Mouse (Mus musculus): ENCODE data around the gene Zfp52. TPM values are rescaled to one million over a fixed set of nuclear protein-coding genes. Genes with fewer than 3 reads are reported as not detected.
A peak's percentile ranks its signal among the peaks of the same experiment; 100 is the strongest.

Zfp52 gene
- polyA plus RNA-seq, 1 experiment from 2014 or later, result 1.9 TPM

DNA sequence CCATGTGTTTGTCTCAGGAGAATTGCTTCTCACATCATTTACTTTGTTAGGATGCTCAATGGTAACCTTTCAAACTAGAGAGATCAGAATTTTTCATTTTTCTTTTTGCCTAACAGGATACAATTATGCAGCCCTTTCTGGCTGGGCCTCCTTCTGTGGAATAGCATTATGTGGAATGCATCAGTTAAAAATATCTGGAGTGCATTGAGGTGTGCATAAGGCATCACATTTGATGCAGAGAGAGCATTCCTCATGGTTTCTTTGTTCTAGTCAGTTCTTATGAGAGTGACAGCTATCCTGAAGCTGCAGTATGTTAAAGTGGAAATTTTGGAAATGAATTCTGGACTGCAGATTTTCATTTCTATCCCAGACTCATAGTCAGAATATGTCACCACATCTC is 9.1 kb upstream of the Zfp52 start:
- no peaks in the 10 kb centered on the region for H3K36me3 ChIP-seq (replicated peaks)
- H3K27me3 ChIP-seq, result no peaks in the 10 kb centered on the region
- no peak for ATAC-seq (ENCODE audit: low FRiP score)
- H3K9ac ChIP-seq, result no peak overlapping the region
- H3K4me3 ChIP-seq (replicated peaks), result no peak overlapping the region
- H3K4me2 ChIP-seq, result no peak overlapping the region
- H3K27ac ChIP-seq, result no peak overlapping the region
- H3K4me1 ChIP-seq, result no peaks in the 10 kb centered on the region
- H3K9me3 ChIP-seq, result no peaks in the 10 kb centered on the region

DNA sequence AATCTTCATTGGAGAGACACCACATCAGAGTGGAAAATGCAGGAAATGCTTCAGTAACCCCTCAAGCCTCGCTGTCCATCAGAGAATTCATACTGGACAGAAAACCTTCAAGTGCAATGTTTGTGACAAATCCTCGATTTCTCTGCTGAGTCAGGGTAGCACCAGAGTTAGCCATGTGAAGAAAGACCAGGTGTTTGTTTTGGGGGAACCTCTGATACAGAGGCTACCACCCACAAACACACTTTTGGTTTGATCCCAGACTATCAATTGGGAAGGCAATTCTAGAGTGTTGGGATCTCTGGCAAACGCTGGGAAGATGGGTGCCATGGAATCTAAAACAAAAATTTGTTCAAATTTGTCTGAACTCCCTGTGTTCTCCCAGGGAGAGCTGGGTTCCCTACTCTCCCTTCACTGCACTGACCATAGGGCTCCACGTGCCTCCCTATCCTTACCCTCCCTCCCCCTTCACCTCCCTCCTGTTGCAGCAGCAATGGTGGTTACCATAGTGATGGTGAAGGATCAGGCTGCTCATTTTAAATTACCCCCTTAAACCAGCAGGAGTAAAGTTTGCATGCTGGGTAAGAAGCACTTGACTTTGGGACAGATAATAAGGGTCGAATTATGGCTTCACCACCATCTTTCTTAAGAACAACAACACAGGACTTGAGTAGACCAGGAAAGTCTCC is 4.6 kb upstream of the Zfp52 start:
- ATAC-seq (ENCODE audit: low FRiP score), result no peak
- peaks cover 16% of the 10 kb centered on the region for H3K4me1 ChIP-seq
- no peaks in the 10 kb centered on the region for H3K9me3 ChIP-seq
- H3K9ac ChIP-seq, result no peak overlapping the region
- WGBS, result 66% methylated on average over 5 of the region's 5 CpGs
- no peak overlapping the region for H3K4me3 ChIP-seq (replicated peaks)
- H3K27me3 ChIP-seq, result no peaks in the 10 kb centered on the region
- H3K4me2 ChIP-seq, result no peak overlapping the region
- H3K27ac ChIP-seq, result no peak overlapping the region
- no peaks in the 10 kb centered on the region for H3K36me3 ChIP-seq (replicated peaks)

DNA sequence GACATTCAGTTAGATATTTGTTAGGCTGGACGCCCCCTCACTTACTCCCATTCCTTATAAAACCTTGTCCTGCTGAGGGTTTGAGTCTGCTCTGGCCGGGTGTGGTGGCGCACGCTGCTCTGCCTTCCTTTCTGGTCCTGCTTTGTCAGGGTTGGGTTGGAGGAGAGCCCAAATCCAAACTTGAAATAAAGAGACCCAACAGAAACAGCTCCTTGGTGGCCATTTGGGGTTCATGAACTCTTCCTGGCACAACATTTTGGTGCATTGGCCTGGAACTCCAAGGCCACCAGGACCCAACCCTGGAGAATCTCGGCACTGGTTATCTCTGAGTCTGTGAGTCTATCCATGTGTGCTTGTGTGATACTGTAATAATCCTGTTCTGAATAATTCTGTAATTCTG is 3.7 kb upstream of the Zfp52 start:
- WGBS, result 84% methylated on average over 5 of the region's 5 CpGs
- peak; percentile 5; the same call in 1 of the 2 replicates for ATAC-seq (ENCODE audit: low FRiP score)
- Histone ChIP-seq H3K9ac (peak overlapping the region; percentile 79), H3K4me2 (peak overlapping the region; percentile 58), H3K27ac (peak overlapping the region; percentile 87; the same call in 1 of the 2 replicates), H3K36me3 (replicated peaks) (no peaks in the 10 kb centered on the region), H3K27me3 (no peaks in the 10 kb centered on the region), H3K9me3 (no peaks in the 10 kb centered on the region), H3K4me1 (peaks cover 16% of the 10 kb centered on the region), H3K4me3 (replicated peaks) (peak overlapping the region; percentile 60)

DNA sequence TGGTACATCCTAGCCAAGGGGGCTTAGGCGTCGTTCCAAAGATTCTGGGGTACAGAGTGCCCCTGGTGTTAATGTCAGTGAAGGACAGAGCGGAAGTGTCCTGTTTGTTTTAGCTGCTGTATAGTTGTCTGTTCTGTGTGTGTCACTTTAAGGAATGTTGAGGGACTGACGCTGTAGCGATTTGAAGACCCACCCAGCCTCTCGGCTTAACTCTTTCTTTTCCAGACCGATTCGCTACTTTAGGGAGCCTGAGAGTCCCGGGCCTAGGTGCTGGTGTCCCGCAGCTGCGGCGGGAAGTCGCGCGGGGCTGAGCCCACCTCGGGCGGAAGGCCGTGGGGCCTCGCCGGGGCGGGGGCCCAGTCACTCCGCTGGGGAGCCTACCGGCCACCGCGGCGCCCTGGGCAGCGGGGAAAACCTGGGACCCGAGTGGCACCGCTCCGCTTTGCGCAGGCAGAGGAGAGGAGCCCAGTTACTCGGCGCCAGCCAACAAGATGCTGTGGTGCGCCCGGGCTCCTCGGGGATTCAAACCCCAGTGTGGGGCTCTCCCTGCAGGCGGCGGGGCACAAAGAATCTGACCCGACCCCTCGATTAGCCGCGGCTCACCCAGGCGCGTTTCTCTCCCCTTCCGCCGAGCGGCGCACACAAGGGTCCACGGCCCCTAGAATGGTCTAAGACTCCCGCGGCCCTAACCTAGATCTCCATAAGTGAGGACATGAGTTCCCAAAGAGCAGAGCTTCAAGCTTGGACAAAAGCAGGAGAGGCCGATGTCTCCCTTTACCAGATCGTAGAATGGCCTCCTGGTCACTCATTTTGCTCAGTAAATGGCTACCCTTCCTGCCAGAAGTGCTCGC is 3.0 kb upstream of the Zfp52 start:
- H3K4me3 ChIP-seq (replicated peaks), result peak overlapping the region; percentile 60
- WGBS, result under 1% methylated on average over 46 of the region's 54 CpGs
- peak; percentile 79 for ATAC-seq (ENCODE audit: low FRiP score)
- H3K9me3 ChIP-seq, result no peaks in the 10 kb centered on the region
- H3K4me2 ChIP-seq, result peak overlapping the region; percentile 58
- H3K9ac ChIP-seq, result peak overlapping the region; percentile 79
- no peaks in the 10 kb centered on the region for H3K36me3 ChIP-seq (replicated peaks)
- no peaks in the 10 kb centered on the region for H3K27me3 ChIP-seq
- H3K27ac ChIP-seq, result peak overlapping the region; percentile 87
- H3K4me1 ChIP-seq, result peaks cover 16% of the 10 kb centered on the region

DNA sequence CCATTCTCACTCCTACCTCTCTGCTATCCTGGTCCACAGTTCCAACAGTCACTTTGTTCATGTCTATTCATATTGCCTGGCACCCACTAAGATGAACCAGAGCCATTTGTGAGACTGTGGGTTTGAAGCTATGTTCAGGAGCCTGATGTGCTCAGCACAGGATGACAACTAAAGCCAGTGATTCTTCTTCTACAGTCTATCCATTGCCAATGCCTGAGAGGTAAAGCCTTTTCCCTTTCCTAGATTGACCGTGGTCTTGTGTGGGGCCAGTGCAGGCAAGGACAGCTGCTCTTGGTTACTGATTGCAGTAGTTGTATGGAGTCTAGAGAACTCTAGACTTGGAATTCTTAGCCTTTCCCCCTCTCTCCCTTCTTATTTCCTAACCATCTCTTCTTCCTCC is 1.4 kb upstream of the Zfp52 start:
- ATAC-seq (ENCODE audit: low FRiP score), result no peak
- 96% methylated on average over 1 of the region's 1 CpGs for WGBS
- H3K9me3 ChIP-seq, result no peaks in the 10 kb centered on the region

DNA sequence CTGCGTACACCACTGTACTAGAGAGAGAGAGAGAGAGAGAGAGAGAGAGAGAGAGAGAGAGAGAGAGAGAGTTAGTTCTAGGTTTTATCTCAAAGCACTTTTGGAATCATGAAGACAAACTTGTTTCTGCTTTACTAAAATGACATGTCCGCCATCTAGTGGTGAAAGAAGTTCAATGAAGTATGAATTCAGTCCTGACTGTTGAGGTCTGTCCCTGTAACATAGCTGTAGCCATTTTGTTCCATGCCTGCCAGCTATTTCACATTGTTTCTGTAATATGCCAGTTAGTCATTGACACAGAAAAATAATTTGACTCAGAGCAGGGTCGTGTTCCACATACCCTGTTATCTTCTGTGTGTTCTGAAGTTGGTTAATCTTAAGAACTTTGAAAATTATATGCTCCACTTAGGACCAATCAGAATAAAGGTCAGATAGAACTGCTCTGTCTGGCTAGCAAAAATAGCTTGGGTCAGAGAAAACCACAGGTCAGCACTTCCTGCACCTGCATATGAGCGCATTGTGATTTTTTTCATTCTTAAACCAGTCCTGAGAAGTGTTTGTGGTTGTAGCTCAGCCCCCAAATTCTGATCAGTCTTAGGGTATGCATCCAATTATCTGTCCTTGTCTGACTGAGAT is 761 bp upstream of the Zfp52 start:
- Histone ChIP-seq H3K4me1 (peaks cover 16% of the 10 kb centered on the region), H3K4me2 (peak overlapping the region; percentile 68; the same call in 1 of the 2 replicates), H3K27me3 (no peaks in the 10 kb centered on the region), H3K36me3 (replicated peaks) (no peaks in the 10 kb centered on the region), H3K9ac (no peak overlapping the region; the same call in 1 of the 2 replicates), H3K4me3 (replicated peaks) (no peak overlapping the region), H3K27ac (no peak overlapping the region), H3K9me3 (no peaks in the 10 kb centered on the region)
- peak; percentile 30; the same call in 1 of the 2 replicates for ATAC-seq (ENCODE audit: low FRiP score)
- WGBS, result 18% methylated on average over 4 of the region's 4 CpGs

More for the DNA sequence above, 1.4 kb upstream of the Zfp52 start:
- Histone ChIP-seq H3K4me3 (replicated peaks) (no peak overlapping the region), H3K27me3 (no peaks in the 10 kb centered on the region), H3K9ac (no peak overlapping the region), H3K4me1 (peaks cover 16% of the 10 kb centered on the region), H3K27ac (no peak overlapping the region), H3K36me3 (replicated peaks) (no peaks in the 10 kb centered on the region), H3K4me2 (no peak overlapping the region)

DNA sequence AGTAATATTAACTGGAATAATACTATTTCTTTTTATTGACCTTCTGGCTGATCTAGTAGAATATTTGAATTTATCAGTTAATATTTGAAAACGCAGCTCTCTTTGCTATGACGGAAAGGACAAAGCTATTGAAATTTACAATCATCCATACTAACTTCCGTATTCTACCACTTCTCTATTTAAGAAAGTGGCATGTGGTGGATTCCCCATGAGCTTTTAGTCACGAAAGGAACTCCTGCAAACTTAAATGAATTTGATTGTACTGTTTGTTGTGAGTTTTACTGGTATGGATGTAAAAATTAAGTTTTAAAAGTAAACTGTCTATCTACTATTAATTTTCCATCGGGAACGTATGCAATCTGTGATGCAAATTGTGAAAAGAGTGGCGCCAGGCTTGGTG is 757 bp downstream of the Zfp52 start:
- Histone ChIP-seq H3K27me3 (no peaks in the 10 kb centered on the region), H3K4me2 (peak overlapping the region; percentile 68), H3K27ac (no peak overlapping the region), H3K4me3 (replicated peaks) (peak overlapping the region; percentile 41), H3K36me3 (replicated peaks) (no peaks in the 10 kb centered on the region), H3K9me3 (no peaks in the 10 kb centered on the region), H3K9ac (no peak overlapping the region), H3K4me1 (peaks cover 16% of the 10 kb centered on the region)
- no peak for ATAC-seq (ENCODE audit: low FRiP score)
- WGBS, result 39% methylated on average over 7 of the region's 7 CpGs

DNA sequence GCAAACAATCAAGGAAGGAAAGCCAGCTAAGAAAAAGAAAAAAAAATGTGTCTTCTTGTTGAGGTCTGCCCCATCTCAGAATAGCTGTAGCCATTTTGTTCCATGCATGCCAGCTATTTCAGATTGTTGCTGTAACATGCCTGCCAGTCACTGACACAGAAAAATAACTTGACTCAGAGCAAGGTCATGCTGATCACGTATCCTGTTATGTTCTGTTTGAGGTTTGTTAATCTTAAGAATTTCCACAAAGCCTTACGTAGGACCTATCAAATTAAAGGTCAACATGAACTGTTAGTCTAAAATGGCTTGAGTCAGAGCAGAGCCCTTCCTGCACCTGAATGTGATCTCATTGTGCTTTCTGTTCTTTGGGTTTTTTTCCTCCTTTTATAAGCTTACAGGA is 1.3 kb downstream of the Zfp52 start:
- no peaks in the 10 kb centered on the region for H3K9me3 ChIP-seq
- H3K4me2 ChIP-seq, result no peak overlapping the region
- H3K27me3 ChIP-seq, result no peaks in the 10 kb centered on the region
- H3K4me3 ChIP-seq (replicated peaks), result no peak overlapping the region
- no peak overlapping the region for H3K9ac ChIP-seq
- no peak for ATAC-seq (ENCODE audit: low FRiP score)
- H3K27ac ChIP-seq, result no peak overlapping the region
- 82% methylated on average over 2 of the region's 2 CpGs for WGBS
- H3K4me1 ChIP-seq, result peaks cover 14% of the 10 kb centered on the region
- H3K36me3 ChIP-seq (replicated peaks), result no peaks in the 10 kb centered on the region

DNA sequence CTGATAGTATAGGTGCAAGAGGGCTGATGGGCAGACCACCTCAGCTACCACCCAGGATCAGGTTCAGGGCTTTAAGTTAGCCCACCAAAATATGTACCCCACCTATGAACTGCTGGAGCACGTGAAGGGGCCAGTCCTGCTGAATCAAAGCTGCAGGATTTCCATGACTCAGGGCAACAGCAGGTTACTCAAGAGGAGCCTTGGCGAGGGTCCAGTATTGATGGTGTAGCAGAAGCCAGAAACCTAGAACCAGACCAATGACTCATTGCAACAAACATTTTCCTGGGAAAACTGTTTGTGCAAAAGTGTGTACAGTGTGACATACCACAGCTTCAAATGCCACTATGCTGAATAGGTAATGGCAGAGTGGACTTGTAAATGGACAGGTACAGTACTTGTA is 22.5 kb downstream of the Zfp52 start:
- 87% methylated on average over 2 of the region's 2 CpGs for WGBS
- no peak overlapping the region for H3K4me3 ChIP-seq (replicated peaks)
- H3K4me1 ChIP-seq, result no peaks in the 10 kb centered on the region
- H3K27ac ChIP-seq, result no peak overlapping the region
- no peak overlapping the region for H3K9ac ChIP-seq
- no peaks in the 10 kb centered on the region for H3K9me3 ChIP-seq
- H3K27me3 ChIP-seq, result no peaks in the 10 kb centered on the region
- H3K36me3 ChIP-seq (replicated peaks), result 0 out of 2 replicates have a peak, but pooled peaks cover 6% of the 10 kb centered on the region
- ATAC-seq (ENCODE audit: low FRiP score), result no peak
- H3K4me2 ChIP-seq, result no peak overlapping the region

DNA sequence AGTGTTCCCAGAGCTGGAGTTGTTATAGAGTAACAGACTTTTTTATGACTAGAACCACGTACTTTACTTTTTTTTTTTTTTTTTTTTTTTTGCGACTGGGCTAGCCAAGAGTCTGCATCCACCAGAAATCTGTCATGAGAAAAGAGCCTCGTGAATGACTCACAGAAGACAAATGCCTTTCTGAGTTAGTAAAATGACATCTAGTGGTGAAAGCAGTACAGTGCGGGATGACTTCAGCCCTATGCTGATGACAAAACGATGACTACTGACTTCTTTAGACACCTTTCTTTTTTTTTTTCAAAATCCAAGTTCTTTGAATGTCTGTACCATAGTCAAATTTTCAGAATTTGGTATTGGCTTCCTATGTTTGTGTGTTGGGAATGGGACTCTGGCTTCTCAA is 30.9 kb downstream of the Zfp52 start:
- Histone ChIP-seq H3K36me3 (replicated peaks) (peaks cover 2% of the 10 kb centered on the region; the same call in 1 of the 2 replicates), H3K9me3 (no peaks in the 10 kb centered on the region), H3K27ac (peak overlapping the region; percentile 89), H3K4me1 (peaks cover 9% of the 10 kb centered on the region), H3K4me3 (replicated peaks) (peak overlapping the region; percentile 64), H3K4me2 (peak overlapping the region; percentile 62), H3K9ac (peak overlapping the region; percentile 63), H3K27me3 (no peaks in the 10 kb centered on the region)
- WGBS, result 16% methylated on average over 5 of the region's 5 CpGs
- peak; percentile 75 for ATAC-seq (ENCODE audit: low FRiP score)

DNA sequence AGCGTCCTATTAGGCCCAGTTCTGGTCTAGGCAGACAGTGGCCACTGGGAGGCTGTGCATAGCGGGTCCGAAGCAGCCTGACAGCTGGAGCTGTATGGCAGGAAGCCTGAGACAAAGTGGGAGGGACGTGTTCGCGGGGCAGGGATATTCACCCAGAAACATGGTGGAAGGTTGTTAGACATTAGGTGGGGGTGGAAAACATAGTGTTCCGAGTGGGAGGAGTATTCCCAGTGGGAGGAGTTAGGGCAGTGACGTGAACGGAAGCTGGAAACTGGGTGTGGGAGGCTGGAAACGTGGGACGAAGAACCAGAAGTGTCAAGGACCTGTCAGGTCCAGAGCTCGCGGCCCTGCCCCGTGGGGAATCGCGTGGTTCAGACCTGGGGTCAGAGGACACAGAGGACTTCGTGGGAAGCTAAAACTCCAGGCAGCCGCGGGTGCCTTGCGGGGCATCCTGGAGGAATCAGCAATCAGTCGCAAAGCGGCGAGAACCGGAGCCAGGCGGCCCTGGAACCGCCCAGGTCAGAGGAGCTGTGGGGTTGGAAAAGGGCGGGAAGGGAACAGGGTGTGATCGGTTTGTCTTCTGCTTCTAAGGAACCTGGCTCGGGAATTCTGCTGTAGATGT is 31.5 kb downstream of the Zfp52 start, which contains the start of gene Zfp948:
Zfp948 (plus strand) TSS at position 281 of the 622 bp plus-strand sequence.
- H3K36me3 ChIP-seq (replicated peaks), result peaks cover 2% of the 10 kb centered on the region; the same call in 1 of the 2 replicates
- peak within 1 kb of the TSS; percentile 89 for H3K27ac ChIP-seq
- no peaks in the 10 kb centered on the region for H3K27me3 ChIP-seq
- peak within 1 kb of the TSS; percentile 64 for H3K4me3 ChIP-seq (replicated peaks)
- peak; percentile 94 for ATAC-seq (ENCODE audit: low FRiP score)
- H3K9me3 ChIP-seq, result no peaks in the 10 kb centered on the region
- H3K4me1 ChIP-seq, result peaks cover 9% of the 10 kb centered on the region
- peak within 1 kb of the TSS; percentile 63 for H3K9ac ChIP-seq
- peak within 1 kb of the TSS; percentile 62 for H3K4me2 ChIP-seq
- 2% methylated on average over 29 of the region's 29 CpGs for WGBS

DNA sequence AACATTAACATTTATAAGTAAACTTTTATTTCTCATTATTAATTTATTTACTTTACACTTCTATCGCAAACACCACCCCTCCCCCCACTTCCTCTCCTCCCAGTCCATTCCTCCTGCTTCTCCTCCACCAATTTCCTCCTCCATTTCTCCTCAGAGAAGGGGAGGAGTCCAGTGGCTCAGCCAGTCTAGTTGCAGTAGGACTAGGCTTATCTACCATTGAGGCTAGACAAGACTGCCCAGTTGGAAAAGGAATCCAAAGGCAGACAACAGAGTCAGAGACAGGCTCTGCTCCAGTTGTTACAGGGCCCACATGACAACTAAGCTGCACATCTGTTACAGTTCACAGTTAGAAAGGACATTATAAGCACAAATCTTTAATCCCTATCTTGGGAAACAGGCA is 32.4 kb downstream of the Zfp52 start:
- H3K27me3 ChIP-seq, result no peaks in the 10 kb centered on the region
- peak overlapping the region; percentile 64 for H3K4me3 ChIP-seq (replicated peaks)
- H3K27ac ChIP-seq, result no peak overlapping the region
- peaks cover 2% of the 10 kb centered on the region for H3K36me3 ChIP-seq (replicated peaks)
- H3K4me1 ChIP-seq, result peaks cover 9% of the 10 kb centered on the region
- 0 out of 2 replicates have a peak overlapping the region, but pooled peaks have one; percentile 18 for H3K9ac ChIP-seq
- WGBS, result 75% methylated on average over 1 of the region's 1 CpGs
- no peak for ATAC-seq (ENCODE audit: low FRiP score)
- peak overlapping the region; percentile 62 for H3K4me2 ChIP-seq
- no peaks in the 10 kb centered on the region for H3K9me3 ChIP-seq
